Mouse (Mus musculus): ENCODE data around the gene Sh3gl1. TPM values are rescaled to one million over a fixed set of nuclear protein-coding genes. Genes with fewer than 3 reads are reported as not detected.
"Not testable (repeated sequence)": the region's sequence is repeated elsewhere in the genome, so short reads cannot be mapped to it uniquely, and the experiment has no call there.

Sh3gl1 gene
- 175 and 185 TPM in 2 replicates for polyA plus RNA-seq (2015; fragmentation: Nextera tagmentation; extraction: Ambion mirVana)

GRCm38 (mm10) chr17:56036176-56036900 is at the start of gene Sh3gl1:
Gene Sh3gl1, minus strand, starts transcription at chr17:56036635.
- peak within 1 kb of the TSS; percentile 89 for H3K4me3 ChIP-seq
- peaks cover 43% of the 10 kb centered on the region for H3K4me1 ChIP-seq
- WGBS: under 1% methylated on average over 74 of the region's 74 CpGs

DNA sequence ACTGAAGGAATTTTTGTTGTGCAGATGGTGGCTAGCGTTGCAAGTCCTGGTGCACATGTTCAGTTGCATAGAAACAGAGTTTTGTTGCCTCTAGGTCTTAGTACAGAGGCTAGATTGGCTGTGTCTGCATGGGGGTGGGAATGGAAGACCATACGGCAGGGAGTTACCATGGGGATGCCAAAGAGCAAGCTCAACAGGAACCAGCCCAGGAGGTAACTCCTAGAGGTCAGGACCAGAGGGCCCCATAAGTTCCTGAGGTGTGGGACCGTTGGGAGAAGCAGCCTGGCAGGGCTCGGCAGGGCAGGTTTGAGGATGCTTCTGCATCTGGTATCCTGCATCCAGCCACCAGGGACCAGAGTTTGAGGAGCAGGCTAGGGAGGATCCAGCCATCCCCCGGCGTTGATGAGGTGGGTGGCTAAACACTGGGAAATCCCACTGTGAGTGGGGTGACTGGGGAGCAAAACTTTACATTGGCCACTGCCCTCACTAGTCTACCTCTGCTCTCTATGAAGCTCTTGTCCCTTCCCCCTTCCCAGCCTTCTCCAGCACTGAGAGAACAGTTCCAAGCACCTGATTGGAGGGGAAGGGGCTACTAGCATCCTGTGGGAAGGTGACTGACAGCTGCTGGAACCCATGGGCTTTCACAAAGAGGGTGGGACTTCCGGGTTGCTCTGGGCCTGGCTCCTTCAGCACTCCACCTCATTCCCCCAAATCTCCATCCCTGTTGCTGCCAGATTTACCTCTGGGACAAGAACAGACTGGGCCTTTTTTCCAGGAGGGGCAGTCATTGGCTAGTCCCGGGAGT is 44.5 kb upstream of the Sh3gl1 start:
- ATAC-seq (ENCODE audit: insufficient number of reproducible peaks, insufficient read depth, low FRiP score, low TSS enrichment, low read depth): peak; percentile 22; the same call in 1 of the 2 replicates
- Histone ChIP-seq H3K27ac (peak overlapping the region; percentile 62), H3K4me1 (peaks cover 25% of the 10 kb centered on the region), H3K4me2 (peak overlapping the region; percentile 99), H3K27me3 (no peaks in the 10 kb centered on the region), H3K36me3 (peaks cover 35% of the 10 kb centered on the region), H3K4me3 (peak overlapping the region; percentile 84), H3K9ac (peak overlapping the region; percentile 85), H3K9me3 (no peaks in the 10 kb centered on the region)
- WGBS: 4% methylated on average over 8 of the region's 8 CpGs

More at GRCm38 (mm10) chr17:56036176-56036900, at the start of gene Sh3gl1:
- Histone ChIP-seq H3K27ac (peak within 1 kb of the TSS; percentile 89), H3K36me3 (peaks cover 23% of the 10 kb centered on the region), H3K9ac (peak within 1 kb of the TSS; percentile 95), H3K27me3 (no peaks in the 10 kb centered on the region), H3K9me3 (no peaks in the 10 kb centered on the region), H3K4me2 (peak within 1 kb of the TSS; percentile 63)
- ATAC-seq (ENCODE audit: insufficient number of reproducible peaks, insufficient read depth, low FRiP score, low TSS enrichment, low read depth): peak; percentile 87

DNA sequence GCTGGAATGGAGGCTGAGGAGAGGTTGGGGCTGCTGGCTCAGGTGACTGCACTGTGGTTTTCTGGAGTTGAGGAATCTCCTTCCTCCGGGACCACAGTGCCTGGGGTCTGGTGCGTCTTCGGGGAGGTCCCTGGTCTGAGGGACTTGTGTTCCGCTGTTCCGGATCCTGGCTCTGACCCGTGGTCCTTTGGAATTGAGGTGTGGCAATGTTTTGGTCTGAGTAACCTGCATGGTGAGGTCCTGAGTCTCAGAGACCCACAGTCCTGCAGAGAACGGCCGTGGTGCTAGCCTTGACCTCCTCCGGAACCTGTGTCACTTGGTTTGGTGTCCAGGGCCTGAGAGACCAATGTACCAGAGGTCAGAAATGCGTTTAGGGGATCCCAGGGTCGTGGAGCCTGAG is 43.5 kb upstream of the Sh3gl1 start:
- no peak for ATAC-seq (ENCODE audit: insufficient number of reproducible peaks, insufficient read depth, low FRiP score, low TSS enrichment, low read depth)
- no peaks in the 10 kb centered on the region for H3K9me3 ChIP-seq
- 2% methylated on average over 11 of the region's 11 CpGs for WGBS
- peak overlapping the region; percentile 84 for H3K4me3 ChIP-seq
- H3K36me3 ChIP-seq: peaks cover 24% of the 10 kb centered on the region
- peaks cover 30% of the 10 kb centered on the region for H3K4me1 ChIP-seq
- H3K4me2 ChIP-seq: peak overlapping the region; percentile 99
- peak overlapping the region; percentile 78; the same call in 1 of the 2 replicates for H3K27ac ChIP-seq
- H3K9ac ChIP-seq: peak overlapping the region; percentile 85
- no peaks in the 10 kb centered on the region for H3K27me3 ChIP-seq

DNA sequence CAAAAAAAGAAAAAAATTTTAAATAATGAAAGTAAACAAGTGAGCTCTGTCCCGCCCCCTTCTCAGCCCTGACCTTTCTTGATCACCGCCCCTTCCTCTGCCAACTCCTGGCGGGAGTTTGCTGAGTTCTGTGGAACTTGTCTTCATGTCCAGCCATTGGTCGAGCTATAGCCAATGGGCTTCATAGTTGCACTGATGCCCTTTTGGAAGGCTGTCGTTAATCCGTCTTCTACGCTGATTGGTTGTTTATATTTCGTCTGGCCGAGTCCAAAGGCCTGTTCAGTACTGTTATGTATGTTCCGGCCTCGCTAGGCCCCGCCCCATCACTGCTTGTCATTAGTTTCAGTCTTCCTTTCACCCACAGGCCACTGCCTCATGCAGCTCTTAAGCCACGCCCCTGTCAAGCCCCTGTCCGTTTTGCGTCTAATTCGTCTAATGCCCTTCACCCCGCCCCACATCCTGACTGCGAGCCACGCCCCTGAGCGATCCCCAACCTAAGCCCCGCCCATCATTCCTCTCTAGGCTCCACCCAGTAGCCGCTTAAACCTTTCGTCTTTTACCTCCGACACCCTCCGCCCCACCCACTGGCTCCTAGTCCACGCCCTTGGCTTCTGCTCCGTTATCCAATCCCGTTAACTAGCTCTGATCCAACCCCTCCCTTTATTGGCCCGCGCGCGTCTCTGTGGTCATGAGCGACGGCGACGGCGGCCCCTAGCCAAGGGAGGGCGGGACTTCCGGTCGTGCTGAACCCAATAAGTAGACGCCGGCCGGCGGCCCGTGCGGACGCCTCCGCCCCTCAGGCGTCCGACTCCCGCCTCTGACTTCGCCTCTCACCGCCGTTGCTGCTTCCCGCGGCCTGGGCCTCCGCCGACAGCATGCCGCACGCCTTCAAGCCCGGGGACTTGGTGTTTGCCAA is 42.7 kb upstream of the Sh3gl1 start, which contains the start of gene Hdgfl2:
Gene Hdgfl2 (plus strand): TSS at position 755 of the 916 bp plus-strand sequence.
- peak within 1 kb of the TSS; percentile 85 for H3K9ac ChIP-seq
- WGBS: under 1% methylated on average over 61 of the region's 61 CpGs
- H3K9me3 ChIP-seq: no peaks in the 10 kb centered on the region
- H3K4me2 ChIP-seq: peak within 1 kb of the TSS; percentile 99
- peak within 1 kb of the TSS; percentile 78; the same call in 1 of the 2 replicates for H3K27ac ChIP-seq
- H3K4me1 ChIP-seq: peaks cover 33% of the 10 kb centered on the region
- H3K4me3 ChIP-seq: peak within 1 kb of the TSS; percentile 84
- ATAC-seq (ENCODE audit: insufficient number of reproducible peaks, insufficient read depth, low FRiP score, low TSS enrichment, low read depth): peak; percentile 91
- peaks cover 20% of the 10 kb centered on the region for H3K36me3 ChIP-seq
- no peaks in the 10 kb centered on the region for H3K27me3 ChIP-seq

DNA sequence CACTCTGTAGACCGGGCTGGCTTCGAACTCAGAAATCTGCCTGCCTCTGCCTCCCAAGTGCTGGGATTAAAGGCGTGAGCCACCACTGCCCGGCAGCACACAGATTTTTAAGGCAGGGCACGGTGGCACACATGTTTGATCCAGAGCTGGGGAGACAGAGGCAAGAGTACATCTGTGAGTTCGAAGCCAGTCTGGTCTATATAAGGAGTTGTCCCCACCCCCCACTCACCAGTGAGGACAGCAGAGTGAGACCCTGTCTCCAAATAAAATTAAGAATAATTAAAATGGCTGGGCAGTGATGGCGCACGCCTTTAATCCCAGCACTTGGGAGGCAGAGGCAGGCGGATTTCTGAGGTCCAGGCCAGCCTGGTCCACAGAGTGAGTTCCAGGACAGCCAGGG is 41.9 kb upstream of the Sh3gl1 start:
- ATAC-seq (ENCODE audit: insufficient number of reproducible peaks, insufficient read depth, low FRiP score, low TSS enrichment, low read depth); H3K9ac ChIP-seq; H3K9me3 ChIP-seq; H3K27ac ChIP-seq; H3K27me3 ChIP-seq: not testable (repeated sequence)
- 65% methylated on average over 9 of the region's 9 CpGs for WGBS
- Histone ChIP-seq H3K4me2 (peak overlapping the region; percentile 48), H3K4me3 (peak overlapping the region; percentile 84), H3K36me3 (peaks cover 14% of the 10 kb centered on the region; the same call in 1 of the 2 replicates), H3K4me1 (peaks cover 41% of the 10 kb centered on the region)

GRCm38 (mm10) chr17:56077523-56077922 is 41.1 kb upstream of the Sh3gl1 start:
- no peak for ATAC-seq (ENCODE audit: insufficient number of reproducible peaks, insufficient read depth, low FRiP score, low TSS enrichment, low read depth)
- H3K36me3 ChIP-seq: peaks cover 13% of the 10 kb centered on the region
- no peak overlapping the region for H3K27ac ChIP-seq
- no peak overlapping the region for H3K9ac ChIP-seq
- H3K4me1 ChIP-seq: peaks cover 48% of the 10 kb centered on the region
- H3K4me2 ChIP-seq: no peak overlapping the region
- no peak overlapping the region for H3K4me3 ChIP-seq
- H3K9me3 ChIP-seq: no peaks in the 10 kb centered on the region
- WGBS: 93% methylated on average over 5 of the region's 5 CpGs
- no peaks in the 10 kb centered on the region for H3K27me3 ChIP-seq

DNA sequence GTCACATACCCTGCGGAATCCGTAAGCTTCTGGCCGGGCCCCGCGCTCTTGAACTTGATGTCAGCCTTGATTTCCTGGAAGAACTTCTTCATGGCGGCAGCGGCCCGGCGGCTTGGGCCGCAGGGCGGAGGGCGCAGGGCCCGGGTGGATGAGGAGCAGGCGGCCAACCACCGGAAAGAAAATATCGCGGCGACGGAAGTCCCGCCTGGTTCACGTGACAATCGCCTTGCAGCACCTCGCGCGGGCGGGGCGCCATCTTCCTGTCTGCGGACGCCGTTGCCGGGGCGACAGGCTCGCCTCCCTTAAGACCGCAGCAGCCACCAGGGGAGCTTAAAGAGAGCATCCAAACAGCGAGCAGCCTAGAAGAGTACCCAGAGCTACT is 38.4 kb upstream of the Sh3gl1 start, which contains the start of gene Ubxn6:
Gene Ubxn6 (minus strand): TSS at position 202 of the 382 bp plus-strand sequence.
- H3K4me1 ChIP-seq: peaks cover 25% of the 10 kb centered on the region

GRCm38 (mm10) chr17:56074097-56074826 is 37.8 kb upstream of the Sh3gl1 start:
- H3K4me1 ChIP-seq: peaks cover 25% of the 10 kb centered on the region
- H3K4me3 ChIP-seq: peak overlapping the region; percentile 63
- H3K4me2 ChIP-seq: peak overlapping the region; percentile 69
- peak overlapping the region; percentile 75 for H3K9ac ChIP-seq
- peaks cover 39% of the 10 kb centered on the region for H3K36me3 ChIP-seq
- H3K27ac ChIP-seq: peak overlapping the region; percentile 90
- H3K27me3 ChIP-seq: no peaks in the 10 kb centered on the region
- no peaks in the 10 kb centered on the region for H3K9me3 ChIP-seq
- WGBS: 9% methylated on average over 22 of the region's 22 CpGs
- peak; percentile 4; the same call in 1 of the 2 replicates for ATAC-seq (ENCODE audit: insufficient number of reproducible peaks, insufficient read depth, low FRiP score, low TSS enrichment, low read depth)

More for the DNA sequence above, 38.4 kb upstream of the Sh3gl1 start, which contains the start of gene Ubxn6:
- H3K9ac ChIP-seq: peak within 1 kb of the TSS; percentile 75
- H3K27me3 ChIP-seq: no peaks in the 10 kb centered on the region
- peak within 1 kb of the TSS; percentile 63 for H3K4me3 ChIP-seq
- H3K36me3 ChIP-seq: peaks cover 33% of the 10 kb centered on the region
- peak; percentile 54 for ATAC-seq (ENCODE audit: insufficient number of reproducible peaks, insufficient read depth, low FRiP score, low TSS enrichment, low read depth)
- H3K9me3 ChIP-seq: no peaks in the 10 kb centered on the region
- H3K4me2 ChIP-seq: peak within 1 kb of the TSS; percentile 69
- under 1% methylated on average over 35 of the region's 35 CpGs for WGBS
- peak within 1 kb of the TSS; percentile 90 for H3K27ac ChIP-seq

- Histone ChIP-seq H3K27me3 (no peaks in the 10 kb centered on the region), H3K36me3 (peaks cover 59% of the 10 kb centered on the region), H3K27ac (no peak overlapping the region), H3K9me3 (no peaks in the 10 kb centered on the region), H3K4me3 (no peak overlapping the region), H3K9ac (peak overlapping the region; percentile 53; the same call in 1 of the 2 replicates), H3K4me1 (peaks cover 25% of the 10 kb centered on the region), H3K4me2 (no peak overlapping the region)
- no peak for ATAC-seq (ENCODE audit: insufficient number of reproducible peaks, insufficient read depth, low FRiP score, low TSS enrichment, low read depth)
- 88% methylated on average over 5 of the region's 5 CpGs for WGBS
These were observed 35.8 kb upstream of the Sh3gl1 start for GRCm38 (mm10) chr17:56072243-56072642.

DNA sequence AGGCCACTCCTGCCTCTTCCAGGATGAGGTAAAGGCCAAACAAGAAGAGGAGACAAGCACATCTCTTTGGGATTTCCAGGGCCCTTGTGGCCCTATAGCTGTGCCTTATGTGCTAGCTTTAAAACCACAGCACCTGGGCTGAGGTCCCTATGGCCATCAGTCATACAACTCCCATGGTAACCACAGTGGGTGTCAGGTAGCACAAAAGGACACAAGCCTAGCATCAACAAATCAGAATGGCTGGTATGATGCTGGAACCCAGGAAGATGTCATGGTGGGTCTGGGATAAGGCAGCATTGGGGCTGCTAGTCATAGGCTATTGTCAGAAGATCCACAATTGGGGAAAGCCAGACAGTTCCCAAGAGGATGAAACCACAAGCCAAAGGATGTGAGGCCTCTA is 34.7 kb upstream of the Sh3gl1 start:
- H3K4me2 ChIP-seq: no peak overlapping the region
- H3K27me3 ChIP-seq: no peaks in the 10 kb centered on the region
- H3K4me1 ChIP-seq: peaks cover 25% of the 10 kb centered on the region
- H3K4me3 ChIP-seq: no peak overlapping the region
- H3K27ac ChIP-seq: no peak overlapping the region
- H3K9ac ChIP-seq: no peak overlapping the region
- H3K36me3 ChIP-seq: peaks cover 70% of the 10 kb centered on the region
- no peak for ATAC-seq (ENCODE audit: insufficient number of reproducible peaks, insufficient read depth, low FRiP score, low TSS enrichment, low read depth)
- H3K9me3 ChIP-seq: no peaks in the 10 kb centered on the region

Measured in embryonic facial prominence, embryonic 13.5 days (tissue).